Mouse (Mus musculus): ENCODE results near the gene Tmem268.

- no peak for TF ChIP-seq GATA1 (IDR thresholded peaks at IDR 0.05; ENCODE audit: borderline replicate concordance, low read length)
- no peak for TF ChIP-seq FLI1 (IDR thresholded peaks at IDR 0.05; ENCODE audit: low read length)
Observed at GRCm38 (mm10) chr4:63608391-63608790, 49.8 kb downstream of the Tmem268 start.
